Mouse (Mus musculus) midbrain, embryonic 11.5 days (tissue): ENCODE measurements at regions not wholly inside any gene's neighbourhood (a gene's known extent, or its start where the extent isn't known, plus 50 kb on each side); places are given as distances from the start of the nearest gene placed in this dataset.

Experiments
- ATAC-seq: fragments of 200-750 bp; cut with Nextera tagmentation; 2 replicates; pipeline ENCODE4 v1.8.0; 2017; ENCODE audit warnings: moderate TSS enrichment, moderate library complexity; ENCODE audit not compliant: low FRiP score
- DNase-seq: peaks from one replicate; pipeline ENCODE4 v3.0.0; 2015; ENCODE audit warnings: low spot score; ENCODE audit errors: missing footprints
- H3K27ac ChIP-seq: fragments of 300-500 bp; sonication (generic); 2 replicates; pipeline ENCODE4 v1.5.1; 2014; ENCODE audit warnings: low read depth, low read length
- H3K27me3 ChIP-seq: fragments of 300-500 bp; sonication (generic); 2 replicates; pipeline ENCODE4 v1.6.1; 2014; ENCODE audit warnings: mild to moderate bottlenecking, low read length, moderate library complexity, mixed read lengths; ENCODE audit not compliant: control insufficient read depth, insufficient read depth
- H3K36me3 ChIP-seq: fragments of 300-500 bp; sonication (generic); 2 replicates; pipeline ENCODE4 v1.6.1; 2014; ENCODE audit warnings: mild to moderate bottlenecking, low read length, moderate library complexity, mixed read lengths; ENCODE audit not compliant: control insufficient read depth, insufficient read depth
- H3K4me1 ChIP-seq: fragments of 300-500 bp; sonication (generic); 2 replicates; pipeline ENCODE4 v1.6.1; 2014; ENCODE audit warnings: low read length; ENCODE audit not compliant: control insufficient read depth, insufficient read depth
- H3K4me2 ChIP-seq: fragments of 300-500 bp; sonication (generic); 2 replicates; pipeline ENCODE4 v1.6.1; 2014; ENCODE audit warnings: mild to moderate bottlenecking, moderate library complexity
- H3K4me3 ChIP-seq: fragments of 300-500 bp; sonication (generic); 2 replicates; pipeline ENCODE4 v1.5.1; 2014; ENCODE audit warnings: low read depth, low read length
- H3K9ac ChIP-seq: fragments of 300-500 bp; sonication (generic); 2 replicates; pipeline ENCODE4 v1.6.1; 2014; ENCODE audit warnings: low read length
- H3K9me3 ChIP-seq: fragments of 300-500 bp; sonication (generic); 2 replicates; pipeline ENCODE4 v1.6.1; 2016; ENCODE audit warnings: low read length; ENCODE audit not compliant: control insufficient read depth
- WGBS: fragments of 180-500 bp; shearing (Covaris S2); extraction: QIAGEN DNeasy Blood & Tissue Kit; methylation state at CpG from one replicate; pipeline ENCODE4 v1.1.7; 2014; 5-methylcytosine and 5-hydroxymethylcytosine counted together

DNA sequence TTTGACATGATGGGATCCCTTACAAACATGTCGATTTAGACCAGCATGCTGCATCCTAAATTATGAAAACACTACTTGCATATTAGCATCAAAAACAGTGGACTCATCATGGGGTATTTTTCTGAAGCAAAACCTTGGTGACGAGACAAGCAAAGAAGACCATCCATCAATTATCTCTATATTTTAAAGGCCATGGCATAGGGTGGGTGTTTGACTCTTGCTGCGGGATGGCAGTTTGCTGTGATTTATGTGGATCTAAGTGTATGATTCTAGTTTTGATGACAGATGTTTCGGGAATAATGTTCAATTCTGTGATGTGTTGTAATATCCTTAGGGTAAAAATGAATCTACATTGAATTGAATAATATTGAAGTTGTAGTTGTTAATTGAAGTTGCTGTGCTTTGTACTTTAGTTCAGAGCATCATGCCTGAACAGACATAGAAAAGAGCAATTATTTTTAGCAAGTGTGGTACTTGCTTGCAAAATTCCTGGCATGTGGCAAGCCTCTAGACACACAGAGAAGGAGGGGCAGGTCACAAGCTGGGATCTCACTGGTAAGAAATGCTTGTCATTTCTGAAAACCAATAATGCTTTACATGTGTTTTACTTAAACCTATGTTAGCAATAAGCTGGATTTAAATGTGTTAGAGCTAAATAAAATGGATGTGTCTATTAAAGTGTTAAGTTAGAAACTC lies 608.3 kb downstream of the Hace1 start:
- Histone ChIP-seq H3K9ac (no peak overlapping the region), H3K4me2 (no peak overlapping the region), H3K4me3 (no peak overlapping the region), H3K36me3 (no peaks in the 10 kb centered on the region), H3K27ac (no peak overlapping the region), H3K9me3 (no peaks in the 10 kb centered on the region), H3K27me3 (no peaks in the 10 kb centered on the region), H3K4me1 (no peaks in the 10 kb centered on the region)
- DNase-seq: no peak
- ATAC-seq: no peak
- 86% methylated on average over 4 of the region's 4 CpGs for WGBS

- H3K27me3 ChIP-seq: no peaks in the 10 kb centered on the region
- H3K4me2 ChIP-seq: no peak overlapping the region
- DNase-seq: no peak
- H3K36me3 ChIP-seq: no peaks in the 10 kb centered on the region
- H3K4me3 ChIP-seq: no peak overlapping the region
- no peaks in the 10 kb centered on the region for H3K9me3 ChIP-seq
- no peak overlapping the region for H3K27ac ChIP-seq
- H3K9ac ChIP-seq: no peak overlapping the region
- no peaks in the 10 kb centered on the region for H3K4me1 ChIP-seq
- ATAC-seq: no peak
Measured at GRCm38 (mm10) chr10:46194143-46194542, 616.5 kb downstream of the Hace1 start.

- Histone ChIP-seq H3K27ac (0 out of 2 replicates have a peak overlapping the region, but pooled peaks have one; percentile 9), H3K27me3 (no peaks in the 10 kb centered on the region)
- ATAC-seq: peak; percentile 61; the same call in 1 of the 2 replicates
Measured at GRCm38 (mm10) chr10:46226837-46227402, 649.3 kb downstream of the Hace1 start.

GRCm38 (mm10) chr10:46229608-46230007 lies 652.0 kb downstream of the Hace1 start:
- Histone ChIP-seq H3K9me3 (no peaks in the 10 kb centered on the region), H3K27me3 (no peaks in the 10 kb centered on the region), H3K4me2 (no peak overlapping the region), H3K4me1 (peaks cover 6% of the 10 kb centered on the region; the same call in 1 of the 2 replicates), H3K9ac (no peak overlapping the region), H3K27ac (no peak overlapping the region), H3K36me3 (no peaks in the 10 kb centered on the region), H3K4me3 (no peak overlapping the region)
- DNase-seq (no peak), ATAC-seq (no peak)
- 82% methylated on average over 4 of the region's 4 CpGs for WGBS

More at GRCm38 (mm10) chr10:46226837-46227402, 649.3 kb downstream of the Hace1 start:
- DNase-seq: no peak
- Histone ChIP-seq H3K9ac (no peak overlapping the region), H3K4me1 (peaks cover 9% of the 10 kb centered on the region; the same call in 1 of the 2 replicates), H3K4me2 (no peak overlapping the region), H3K9me3 (no peaks in the 10 kb centered on the region), H3K4me3 (no peak overlapping the region), H3K36me3 (no peaks in the 10 kb centered on the region)
- WGBS: 54% methylated on average over 7 of the region's 7 CpGs

- Histone ChIP-seq H3K9ac (no peak overlapping the region), H3K4me2 (no peak overlapping the region), H3K36me3 (no peaks in the 10 kb centered on the region), H3K4me3 (no peak overlapping the region), H3K27ac (no peak overlapping the region), H3K27me3 (no peaks in the 10 kb centered on the region), H3K9me3 (no peaks in the 10 kb centered on the region), H3K4me1 (no peaks in the 10 kb centered on the region)
- WGBS: 69% methylated on average over 2 of the region's 2 CpGs
- no peak for DNase-seq
- no peak for ATAC-seq
Measured at GRCm38 (mm10) chr10:46235581-46235980, 658.0 kb downstream of the Hace1 start.

- no peaks in the 10 kb centered on the region for H3K9me3 ChIP-seq
- no peak overlapping the region for H3K27ac ChIP-seq
- 58% methylated on average over 1 of the region's 1 CpGs for WGBS
- ATAC-seq (peak; percentile 59), DNase-seq (no peak)
- no peaks in the 10 kb centered on the region for H3K36me3 ChIP-seq
- no peak overlapping the region for H3K4me3 ChIP-seq
- no peaks in the 10 kb centered on the region for H3K4me1 ChIP-seq
- H3K9ac ChIP-seq: no peak overlapping the region
- no peaks in the 10 kb centered on the region for H3K27me3 ChIP-seq
- no peak overlapping the region for H3K4me2 ChIP-seq
Measured at GRCm38 (mm10) chr10:46255575-46255974, 677.9 kb downstream of the Hace1 start.

DNA sequence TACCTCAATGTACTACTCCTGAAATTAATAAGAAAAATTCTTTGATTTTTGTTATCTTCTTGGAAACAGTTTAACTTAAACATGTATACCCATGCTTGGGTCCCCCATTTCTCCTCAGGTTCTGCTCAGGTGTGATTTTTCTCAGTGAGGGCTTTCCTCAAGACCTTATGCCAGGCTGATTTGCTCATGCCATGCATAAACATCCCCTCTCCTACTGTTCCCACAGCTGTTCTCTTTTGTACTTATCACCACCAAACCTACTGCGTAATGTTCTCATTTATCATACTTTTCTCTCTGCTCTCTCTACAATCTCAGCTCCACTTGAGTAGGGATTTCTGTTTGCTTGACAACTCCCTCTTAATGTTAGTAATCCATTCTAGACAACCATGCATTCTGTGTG lies 692.1 kb downstream of the Hace1 start:
- WGBS: 100% methylated on average over 1 of the region's 1 CpGs
- H3K27me3 ChIP-seq: no peaks in the 10 kb centered on the region

GRCm38 (mm10) chr10:46273846-46274245 lies 696.2 kb downstream of the Hace1 start:
- Histone ChIP-seq H3K27me3 (no peaks in the 10 kb centered on the region), H3K4me3 (no peak overlapping the region), H3K36me3 (no peaks in the 10 kb centered on the region), H3K9me3 (no peaks in the 10 kb centered on the region), H3K4me2 (no peak overlapping the region), H3K9ac (no peak overlapping the region), H3K4me1 (no peaks in the 10 kb centered on the region), H3K27ac (no peak overlapping the region)
- 89% methylated on average over 1 of the region's 1 CpGs for WGBS
- DNase-seq (no peak), ATAC-seq (no peak)

More for the DNA sequence above, 692.1 kb downstream of the Hace1 start:
- Histone ChIP-seq H3K27ac (no peak overlapping the region), H3K36me3 (no peaks in the 10 kb centered on the region), H3K4me3 (no peak overlapping the region), H3K4me1 (no peaks in the 10 kb centered on the region), H3K4me2 (no peak overlapping the region), H3K9me3 (no peaks in the 10 kb centered on the region), H3K9ac (no peak overlapping the region)
- ATAC-seq (no peak), DNase-seq (peak; percentile 75)

- Histone ChIP-seq H3K27me3 (no peaks in the 10 kb centered on the region), H3K36me3 (no peaks in the 10 kb centered on the region), H3K4me2 (no peak overlapping the region), H3K9ac (no peak overlapping the region), H3K27ac (no peak overlapping the region), H3K4me1 (no peaks in the 10 kb centered on the region), H3K9me3 (no peaks in the 10 kb centered on the region), H3K4me3 (no peak overlapping the region)
- no peak for DNase-seq
- no peak for ATAC-seq
- 80% methylated on average over 5 of the region's 5 CpGs for WGBS
Measured at GRCm38 (mm10) chr10:46294290-46294689, 716.7 kb downstream of the Hace1 start.
